Mouse (Mus musculus) brain, embryonic 14.5 days (tissue): ENCODE data around the gene 4833439L19Rik.

Experiments
- CTCF ChIP-seq: fragments of 200-500 bp; IDR thresholded peaks from 2 replicates; pipeline ENCODE4 v1.5.1; 2012; ENCODE audit warnings: inconsistent platforms, mild to moderate bottlenecking, moderate library complexity, borderline replicate concordance; ENCODE audit not compliant: insufficient read depth, insufficient read length; ENCODE audit errors: extremely low read depth
- POLR2A ChIP-seq: fragments of 200-500 bp; IDR thresholded peaks from 2 replicates; pipeline ENCODE4 v1.6.1; 2012; ENCODE audit warnings: mild to moderate bottlenecking, inconsistent platforms, borderline replicate concordance; ENCODE audit not compliant: poor library complexity, insufficient read depth, insufficient read length, severe bottlenecking; ENCODE audit errors: extremely low read depth

- TF ChIP-seq CTCF (no peak), POLR2A (no peak)
Observed at GRCm38 (mm10) chr13:54501957-54502690, 63.1 kb downstream of the 4833439L19Rik start.
